Mouse (Mus musculus) limb, embryonic 14.5 days (tissue): ENCODE measurements around the gene Zfp346. TPM values are rescaled to one million over a fixed set of nuclear protein-coding genes. Genes with fewer than 3 reads are reported as not detected.

ENCODE experiments used
- ATAC-seq: fragments of 200-750 bp; cut with Nextera tagmentation; 2 replicates; pipeline ENCODE4 v1.8.0; 2017; ENCODE audit warnings: low read depth, moderate number of reproducible peaks, moderate TSS enrichment; ENCODE audit not compliant: low FRiP score
- DNase-seq: peaks from one replicate; pipeline ENCODE4 v3.0.0-alpha.2; 2015; ENCODE audit warnings: low spot score
- H3K27ac ChIP-seq: fragments of 300-500 bp; sonication (generic); replicated peaks from 2 replicates; pipeline ENCODE4 v1.5.1; 2014; ENCODE audit warnings: low read depth, mild to moderate bottlenecking, low read length, moderate library complexity, mixed read lengths
- H3K27me3 ChIP-seq: fragments of 300-500 bp; sonication (generic); 2 replicates; pipeline ENCODE4 v1.6.1; 2014; ENCODE audit warnings: low read length, mixed read lengths; ENCODE audit not compliant: control insufficient read depth, insufficient read depth
- H3K36me3 ChIP-seq: fragments of 300-500 bp; sonication (generic); 2 replicates; pipeline ENCODE4 v1.6.1; 2014; ENCODE audit warnings: mild to moderate bottlenecking, low read length, moderate library complexity, mixed read lengths; ENCODE audit not compliant: control insufficient read depth, insufficient read depth
- H3K4me1 ChIP-seq: fragments of 300-500 bp; sonication (generic); 2 replicates; pipeline ENCODE4 v1.6.1; 2014; ENCODE audit warnings: antibody characterized with exemption, low read length, mixed read lengths; ENCODE audit not compliant: control insufficient read depth, insufficient read depth
- H3K4me2 ChIP-seq: fragments of 300-500 bp; sonication (generic); replicated peaks from 2 replicates; pipeline ENCODE4 v1.6.1; 2014; ENCODE audit warnings: low read depth, mild to moderate bottlenecking, low read length, moderate library complexity; ENCODE audit not compliant: severe bottlenecking
- H3K4me3 ChIP-seq: fragments of 300-500 bp; sonication (generic); replicated peaks from 2 replicates; pipeline ENCODE4 v1.5.1; 2014; ENCODE audit warnings: low read length
- H3K9ac ChIP-seq: fragments of 300-500 bp; sonication (generic); 2 replicates; pipeline ENCODE4 v1.6.1; 2014; ENCODE audit warnings: mild to moderate bottlenecking, low read depth, low read length, moderate library complexity; ENCODE audit not compliant: severe bottlenecking
- H3K9me3 ChIP-seq: fragments of 300-500 bp; sonication (generic); 2 replicates; pipeline ENCODE4 v1.6.1; 2016; ENCODE audit warnings: low read length; ENCODE audit not compliant: control insufficient read depth
- POLR2A ChIP-seq: fragments of 200-500 bp; IDR thresholded peaks from 2 replicates; pipeline ENCODE4 v1.8.0; 2012; ENCODE audit warnings: inconsistent platforms, mild to moderate bottlenecking, moderate library complexity, borderline replicate concordance; ENCODE audit not compliant: insufficient read depth, insufficient read length; ENCODE audit errors: extremely low read depth
- WGBS: fragments of 180-500 bp; shearing (Covaris S2); extraction: QIAGEN DNeasy Blood & Tissue Kit; methylation state at CpG from one replicate; pipeline ENCODE4 v1.1.7; 2014; 5-methylcytosine and 5-hydroxymethylcytosine counted together
- polyA plus RNA-seq, 2 experiments: library from polyadenylated mRNA; depleted of rRNA in 1 of 2; stranded (reverse) in 1 of 2; unstranded in 1 of 2; fragments of >200 nt; fragmentation: Nextera tagmentation in 1 of 2; extraction: Ambion mirVana in 1 of 2; gene quantifications; 2 replicates each; pipeline versions ENCODE4 v1.2.1 to v1.2.3; 2012 to 2014

Gene Zfp346
- polyA plus RNA-seq, 2 experiments, result 27.0 to 48.6 TPM

DNA sequence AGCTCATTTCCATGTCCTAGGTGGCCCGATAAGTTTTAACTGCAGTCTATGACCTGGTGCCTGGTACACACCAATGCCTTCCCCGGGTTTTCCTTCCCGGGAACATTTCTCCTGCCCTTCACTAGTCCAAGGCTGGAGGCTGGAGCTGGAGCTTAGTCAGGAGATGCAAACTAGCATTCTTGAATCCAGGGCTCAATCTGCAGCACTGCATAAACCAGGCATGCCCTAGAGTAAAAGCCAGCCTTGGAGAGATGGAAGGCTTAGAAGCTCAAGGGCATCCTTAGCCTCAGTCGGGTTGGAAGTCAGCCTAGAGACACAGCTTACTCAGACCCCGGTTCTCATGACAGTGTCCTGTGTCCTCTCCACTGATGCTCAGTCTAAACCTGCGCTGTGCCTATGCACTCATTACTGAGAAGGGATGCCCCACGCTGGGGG is 67.2 kb downstream of the Zfp346 start:
- Histone ChIP-seq H3K4me3 (no peak overlapping the region), H3K27me3 (no peaks in the 10 kb centered on the region), H3K4me1 (peaks cover 13% of the 10 kb centered on the region), H3K27ac (0 out of 2 replicates have a peak overlapping the region, but pooled peaks have one; percentile 48), H3K36me3 (no peaks in the 10 kb centered on the region), H3K4me2 (no peak overlapping the region; the same call in 1 of the 2 replicates), H3K9ac (no peak overlapping the region), H3K9me3 (no peaks in the 10 kb centered on the region)
- ATAC-seq (no peak), DNase-seq (no peak)
- no peak for TF ChIP-seq POLR2A
- WGBS, result 43% methylated on average over 7 of the region's 7 CpGs

DNA sequence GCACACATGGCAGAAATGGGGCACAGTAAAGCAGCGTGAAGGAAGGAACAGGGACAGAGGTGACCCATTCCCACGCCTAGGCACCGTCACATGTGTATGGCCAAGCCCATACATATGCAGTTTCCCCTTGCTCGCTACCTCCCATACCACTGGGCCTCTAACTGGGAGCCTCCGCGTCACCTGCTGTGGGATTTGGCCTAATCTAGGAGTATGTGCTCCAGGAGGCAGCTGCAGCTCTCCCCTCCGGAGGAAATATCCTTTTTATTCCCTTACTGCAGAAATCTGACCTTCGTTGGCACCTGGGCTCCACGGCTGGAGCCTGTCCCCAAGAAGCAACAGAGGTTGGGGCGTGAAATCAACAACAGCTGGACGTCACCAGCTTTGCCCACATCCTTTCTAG is 69.2 kb downstream of the Zfp346 start:
- Histone ChIP-seq H3K4me2 (no peak overlapping the region), H3K9me3 (no peaks in the 10 kb centered on the region), H3K27me3 (no peaks in the 10 kb centered on the region), H3K27ac (no peak overlapping the region), H3K36me3 (no peaks in the 10 kb centered on the region), H3K9ac (no peak overlapping the region), H3K4me1 (peaks cover 13% of the 10 kb centered on the region), H3K4me3 (no peak overlapping the region)
- 68% methylated on average over 11 of the region's 11 CpGs for WGBS
- TF ChIP-seq POLR2A, result no peak
- DNase-seq (peak; percentile 64), ATAC-seq (peak; percentile 42; the same call in 1 of the 2 replicates)

DNA sequence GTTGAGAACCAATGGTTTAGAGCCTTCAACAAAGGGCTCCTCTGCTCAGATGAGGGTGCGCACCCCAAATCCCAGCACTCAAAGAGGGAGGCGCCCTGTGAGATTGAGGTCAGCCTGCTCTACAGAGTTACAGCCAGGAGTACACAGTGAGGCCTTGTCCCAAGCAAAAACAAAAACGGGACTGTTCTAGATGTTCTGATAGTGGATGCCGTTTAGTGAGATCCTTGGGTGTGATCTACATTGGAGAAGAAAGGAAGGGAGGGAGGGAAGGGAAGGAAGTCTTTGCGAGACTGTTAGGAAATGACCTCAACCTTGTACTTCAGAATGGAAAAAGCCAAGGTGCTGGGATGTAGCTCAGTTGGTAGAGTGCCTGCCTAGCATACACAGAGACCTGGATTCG is 71.2 kb downstream of the Zfp346 start:
- Histone ChIP-seq H3K27me3 (no peaks in the 10 kb centered on the region), H3K9ac (no peak overlapping the region), H3K9me3 (no peaks in the 10 kb centered on the region), H3K4me2 (no peak overlapping the region), H3K4me3 (no peak overlapping the region), H3K4me1 (peaks cover 11% of the 10 kb centered on the region), H3K36me3 (no peaks in the 10 kb centered on the region), H3K27ac (no peak overlapping the region)
- DNase-seq, result no peak
- ATAC-seq, result no peak
- no peak for TF ChIP-seq POLR2A
- WGBS, result 87% methylated on average over 6 of the region's 6 CpGs

DNA sequence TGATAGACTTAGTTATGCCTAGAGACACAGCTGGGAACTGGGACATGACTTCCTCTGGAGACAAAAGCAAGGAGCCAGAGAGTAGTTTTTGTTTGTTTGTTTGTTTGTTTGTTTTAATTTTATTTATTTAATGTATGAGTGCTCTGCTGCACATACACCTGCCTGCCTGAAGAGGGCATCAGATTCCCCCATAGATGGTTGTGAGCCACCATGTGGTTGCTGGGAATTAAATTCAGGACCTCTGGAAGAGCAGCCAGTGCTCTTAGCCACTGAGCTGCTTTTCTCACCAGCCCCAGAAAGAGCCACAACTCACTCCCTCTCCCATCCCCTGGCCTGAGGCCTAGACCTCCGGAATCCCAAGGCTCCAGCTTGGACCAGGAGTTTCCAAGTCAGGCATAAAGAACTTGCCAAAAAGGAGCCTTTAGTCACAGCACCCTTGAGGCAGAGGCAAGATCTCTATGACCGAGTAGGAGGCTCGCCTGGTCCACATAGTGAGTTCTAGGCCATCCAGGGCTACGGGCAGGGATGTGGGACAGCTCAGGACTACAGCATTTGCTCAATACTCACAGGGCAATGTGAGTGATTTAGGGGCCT is 72.9 kb downstream of the Zfp346 start:
- no peak overlapping the region for H3K9ac ChIP-seq
- no peak overlapping the region for H3K4me3 ChIP-seq
- H3K4me2 ChIP-seq, result no peak overlapping the region
- TF ChIP-seq POLR2A, result no peak
- ATAC-seq (no peak), DNase-seq (no peak)
- WGBS, result 63% methylated on average over 4 of the region's 4 CpGs
- no peaks in the 10 kb centered on the region for H3K36me3 ChIP-seq
- H3K27me3 ChIP-seq, result no peaks in the 10 kb centered on the region
- H3K4me1 ChIP-seq, result no peaks in the 10 kb centered on the region
- H3K9me3 ChIP-seq, result no peaks in the 10 kb centered on the region
- no peak overlapping the region for H3K27ac ChIP-seq

DNA sequence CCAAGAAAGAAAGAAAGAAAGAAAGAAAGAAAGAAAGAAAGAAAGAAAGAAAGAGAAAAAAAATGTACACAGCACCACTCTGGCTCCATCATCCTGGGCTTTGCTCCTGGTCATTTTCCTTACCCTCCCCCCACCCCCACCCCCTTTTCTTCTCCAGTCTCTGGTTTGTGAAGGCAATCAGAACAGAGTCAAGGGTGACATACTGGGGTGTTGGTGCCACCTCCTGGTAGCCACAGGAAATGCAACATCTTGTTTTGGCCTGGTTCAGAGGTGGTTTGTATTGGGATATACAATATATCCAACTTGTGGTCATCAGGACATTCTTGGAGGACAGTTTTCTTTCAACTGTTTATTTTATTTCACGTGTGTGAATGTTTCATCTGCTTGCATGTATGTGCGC is 73.4 kb downstream of the Zfp346 start:
- ATAC-seq (peak; percentile 3; the same call in 1 of the 2 replicates), DNase-seq (peak; percentile 69)
- Histone ChIP-seq H3K36me3 (no peaks in the 10 kb centered on the region), H3K4me2 (no peak overlapping the region), H3K27me3 (no peaks in the 10 kb centered on the region), H3K4me1 (no peaks in the 10 kb centered on the region), H3K4me3 (no peak overlapping the region), H3K27ac (no peak overlapping the region), H3K9ac (no peak overlapping the region), H3K9me3 (no peaks in the 10 kb centered on the region)
- 32% methylated on average over 2 of the region's 2 CpGs for WGBS
- TF ChIP-seq POLR2A, result no peak
